ENCODE assay signal across 10 mouse cellular contexts in the genomic region with DNA sequence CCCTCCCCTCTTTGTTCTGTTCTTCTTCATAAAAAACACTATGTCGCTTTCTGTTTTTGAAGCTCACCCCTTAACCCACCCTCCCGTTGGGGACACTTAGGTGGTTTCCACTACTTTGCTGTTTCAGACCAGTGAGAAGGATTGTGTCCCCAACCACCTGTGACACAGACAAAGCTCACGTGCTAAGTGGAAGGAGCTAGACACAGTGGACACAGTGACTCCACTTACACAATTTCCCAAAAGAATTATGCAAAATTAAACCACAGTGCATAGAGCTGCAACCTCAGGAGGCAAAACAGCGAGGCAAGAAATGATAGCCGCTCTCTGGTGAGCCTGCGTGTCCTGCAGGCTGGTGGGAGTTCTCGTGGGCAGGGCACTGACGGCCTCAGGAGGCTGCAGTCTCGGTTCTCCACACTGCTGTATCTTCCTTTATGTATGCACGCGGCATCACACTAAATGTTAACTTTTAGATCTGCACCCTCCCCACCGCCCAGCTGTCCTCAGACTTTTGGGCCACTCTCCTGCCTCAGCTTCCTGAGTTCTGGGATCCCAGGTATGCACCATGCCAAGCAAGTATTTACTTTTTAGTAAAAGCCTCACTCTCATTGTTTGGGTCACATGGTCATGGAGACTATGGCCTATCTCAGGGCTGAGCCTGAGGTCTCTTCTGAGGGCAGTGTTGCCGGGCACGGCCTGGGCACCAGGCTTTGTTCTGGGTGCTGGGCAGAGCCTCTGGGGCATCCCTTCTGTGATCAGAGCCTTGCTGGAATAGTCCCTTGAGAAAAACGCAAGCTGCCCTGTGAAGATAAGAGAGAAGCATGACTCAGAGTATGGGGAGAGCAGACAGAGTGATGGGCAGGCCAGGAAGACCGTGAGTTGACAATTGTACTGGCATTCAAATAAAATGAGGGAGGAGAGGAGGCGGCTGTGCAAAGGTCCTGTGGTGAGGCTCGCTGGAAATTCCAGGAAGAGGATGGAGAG. TPM values are rescaled to one million over a fixed set of nuclear protein-coding genes. Genes with fewer than 3 reads are reported as not detected.
DNase-seq lines count a peak whose midpoint lies in the region; ATAC-seq and TF ChIP-seq lines count a peak whose summit lies in the region.
"Had no signal": no experiment of that assay in that cellular context is flagged by ENCODE, and none has a peak within 500 bp of the region (broad histone marks: within the 10 kb centered on the region; RNA-seq: fewer than 3 reads in every experiment).

No protein-coding gene starts in this region.

- DNase-seq in G1E (ENCODE audit: low spot score): peak; percentile 64
- no peak for DNase-seq in gastrocnemius, postnatal 14 days
- no peak for DNase-seq in frontal cortex, postnatal 14 days (ENCODE audit: low spot score in 2 of 2)
- DNase-seq in midbrain, embryonic 14.5 days: no peak
- DNase-seq: kidney, adult 11 months had no signal

- no peak overlapping the region for H3K4me3 ChIP-seq in intestine, embryonic 15.5 days (replicated peaks)
- H3K4me3 ChIP-seq in intestine, postnatal 0 days (ENCODE audit: low read depth, low read length): no peak overlapping the region
- no peak overlapping the region; the same call in 1 of the 2 replicates for H3K4me3 ChIP-seq in G1E (ENCODE audit: low read depth, low read length)
- no peak overlapping the region for H3K4me3 ChIP-seq in midbrain, embryonic 14.5 days (replicated peaks; ENCODE audit: low read depth, low read length)
- H3K4me3 ChIP-seq: embryonic facial prominence, embryonic 15.5 days had no signal

- WGBS in intestine, embryonic 15.5 days: 79% methylated on average over 18 of the region's 18 CpGs
- WGBS in intestine, postnatal 0 days: 75% methylated on average over 18 of the region's 18 CpGs
- WGBS in midbrain, embryonic 14.5 days: 84% methylated on average over 18 of the region's 18 CpGs

- intact Hi-C loops in gastrocnemius, postnatal 14 days (cut with DNase I; ENCODE audit: low total_unique reads): no loop called here

- ATAC-seq in intestine, embryonic 15.5 days: peak; percentile 62; the same call in 1 of the 2 replicates
- no peak for ATAC-seq in intestine, postnatal 0 days
- peak; percentile 79 for ATAC-seq in G1E (ENCODE audit: extremely low read depth, insufficient number of reproducible peaks, low FRiP score, poor library complexity, severe bottlenecking)
- peak; percentile 91 for ATAC-seq in granulocyte monocyte progenitor cell, adult 5-6 weeks (replicated peaks; ENCODE audit: poor library complexity, severe bottlenecking)
- ATAC-seq in megakaryocyte-erythroid progenitor cell, adult 5-6 weeks (replicated peaks; ENCODE audit: low FRiP score, low TSS enrichment, poor library complexity, severe bottlenecking): peak; percentile 84
- ATAC-seq in midbrain, embryonic 14.5 days (ENCODE audit: low FRiP score, low TSS enrichment): no peak

- no peak for TF ChIP-seq CTCF in intestine, postnatal 0 days (IDR thresholded peaks at IDR 0.05; ENCODE audit: low read depth)
- TF ChIP-seq CTCF in G1E (IDR thresholded peaks at IDR 0.05; ENCODE audit: low read depth, low read length): no peak

- H3K4me1 ChIP-seq in intestine, embryonic 15.5 days (replicated peaks): 0 out of 2 replicates have a peak, but pooled peaks cover 9% of the 10 kb centered on the region
- 0 out of 2 replicates have a peak, but pooled peaks cover 4% of the 10 kb centered on the region for H3K4me1 ChIP-seq in intestine, postnatal 0 days (replicated peaks; ENCODE audit: control insufficient read depth, insufficient read depth, low read length)
- peaks cover 69% of the 10 kb centered on the region for H3K4me1 ChIP-seq in G1E (ENCODE audit: insufficient read depth, low read depth, low read length)
- no peaks in the 10 kb centered on the region for H3K4me1 ChIP-seq in midbrain, embryonic 14.5 days (ENCODE audit: control insufficient read depth, insufficient read depth, low read length)

- H3K27me3 ChIP-seq in intestine, embryonic 15.5 days (replicated peaks): no peaks in the 10 kb centered on the region
- H3K27me3 ChIP-seq in intestine, postnatal 0 days (replicated peaks; ENCODE audit: control insufficient read depth, insufficient read depth, low read length): no peaks in the 10 kb centered on the region
- H3K27me3 ChIP-seq in G1E (ENCODE audit: insufficient read depth, low read length): no peaks in the 10 kb centered on the region
- no peaks in the 10 kb centered on the region for H3K27me3 ChIP-seq in midbrain, embryonic 14.5 days (ENCODE audit: control insufficient read depth, insufficient read depth, low read length)
- H3K27me3 ChIP-seq: embryonic facial prominence, embryonic 15.5 days had no signal

- no peak overlapping the region for H3K27ac ChIP-seq in intestine, embryonic 15.5 days
- H3K27ac ChIP-seq in intestine, postnatal 0 days (ENCODE audit: low read depth, low read length): no peak overlapping the region
- H3K27ac ChIP-seq in midbrain, embryonic 14.5 days (replicated peaks; ENCODE audit: low read depth, low read length): no peak overlapping the region

- no peak overlapping the region for H3K4me2 ChIP-seq in intestine, embryonic 15.5 days (replicated peaks)
- no peak overlapping the region for H3K4me2 ChIP-seq in intestine, postnatal 0 days (replicated peaks; ENCODE audit: low read depth)
- no peak overlapping the region for H3K4me2 ChIP-seq in midbrain, embryonic 14.5 days (ENCODE audit: low read length)
- H3K4me2 ChIP-seq: embryonic facial prominence, embryonic 15.5 days had no signal

- no peaks in the 10 kb centered on the region for H3K9me3 ChIP-seq in intestine, embryonic 15.5 days
- H3K9me3 ChIP-seq in intestine, postnatal 0 days (ENCODE audit: control insufficient read depth): no peaks in the 10 kb centered on the region
- no peaks in the 10 kb centered on the region for H3K9me3 ChIP-seq in G1E (replicated peaks)
- H3K9me3 ChIP-seq in midbrain, embryonic 14.5 days (ENCODE audit: control insufficient read depth, low read length): no peaks in the 10 kb centered on the region
- H3K9me3 ChIP-seq: embryonic facial prominence, embryonic 15.5 days had no signal

- H3K9ac ChIP-seq in intestine, embryonic 15.5 days: no peak overlapping the region
- no peak overlapping the region for H3K9ac ChIP-seq in intestine, postnatal 0 days (ENCODE audit: low read depth, low read length)
- no peak overlapping the region for H3K9ac ChIP-seq in midbrain, embryonic 14.5 days (replicated peaks; ENCODE audit: low read length)
- H3K9ac ChIP-seq: embryonic facial prominence, embryonic 15.5 days had no signal

- H3K36me3 ChIP-seq in intestine, embryonic 15.5 days: no peaks in the 10 kb centered on the region
- H3K36me3 ChIP-seq in intestine, postnatal 0 days (ENCODE audit: control insufficient read depth, insufficient read depth): no peaks in the 10 kb centered on the region
- H3K36me3 ChIP-seq in G1E (replicated peaks): no peaks in the 10 kb centered on the region
- H3K36me3 ChIP-seq in midbrain, embryonic 14.5 days (ENCODE audit: control insufficient read depth, insufficient read depth, low read length): no peaks in the 10 kb centered on the region
- H3K36me3 ChIP-seq: embryonic facial prominence, embryonic 15.5 days had no signal

RNA-seq across cellular contexts. Expression of a gene that starts 11.5 kb away (rescaled TPM):
- 0.66 and 1.2 TPM in 2 replicates for polyA plus RNA-seq in intestine, embryonic 15.5 days (2015; fragmentation: Nextera tagmentation; extraction: Ambion mirVana)
- 1.3 and 1.6 TPM in 2 replicates for polyA plus RNA-seq in intestine, postnatal 0 days (2015; fragmentation: Nextera tagmentation; extraction: Ambion mirVana)
- not detected in 2 replicates for total RNA-seq in G1E (2014; fragmentation: Nextera tagmentation)
- 0.23 and 0.33 TPM in 2 replicates for total RNA-seq in G1E (2017)
- polyA plus RNA-seq in G1E (2012): not detected in 2 replicates
- not detected in 2 replicates for total RNA-seq in granulocyte monocyte progenitor cell, adult 5-6 weeks (2014; fragmentation: Nextera tagmentation)
- 0.98 TPM in 1 of 2 replicates, not detected in the other for total RNA-seq in granulocyte monocyte progenitor cell, adult 5-6 weeks (2017)
- total RNA-seq in megakaryocyte-erythroid progenitor cell, adult 5-6 weeks (2014; fragmentation: Nextera tagmentation): not detected in 2 replicates
- total RNA-seq in megakaryocyte-erythroid progenitor cell, adult 5-6 weeks (2017): not detected in 2 replicates
- under 1 TPM in 1 of 2 experiments, not detected in 1; 0.13 TPM for total RNA-seq in gastrocnemius, postnatal 14 days (2021)
- 0.76 and 0.92 TPM in 2 replicates for polyA plus RNA-seq in midbrain, embryonic 14.5 days (2014; fragmentation: Nextera tagmentation; extraction: Ambion mirVana)

RNA-seq across cellular contexts. Expression of a gene that starts 29.5 kb away (rescaled TPM):
- polyA plus RNA-seq in intestine, embryonic 15.5 days (2015; fragmentation: Nextera tagmentation; extraction: Ambion mirVana): 13.8 and 14.7 TPM in 2 replicates
- polyA plus RNA-seq in intestine, postnatal 0 days (2015; fragmentation: Nextera tagmentation; extraction: Ambion mirVana): 23.1 and 23.9 TPM in 2 replicates
- total RNA-seq in G1E (2014; fragmentation: Nextera tagmentation) (47.4 and 72.4 TPM in 2 replicates), G1E (2017) (104 and 116 TPM in 2 replicates)
- polyA plus RNA-seq in G1E (2012): 4.8 and 6.6 TPM in 2 replicates
- total RNA-seq in granulocyte monocyte progenitor cell, adult 5-6 weeks (2014; fragmentation: Nextera tagmentation): 5.3 and 7.3 TPM in 2 replicates
- total RNA-seq in granulocyte monocyte progenitor cell, adult 5-6 weeks (2017): 16.3 and 20.0 TPM in 2 replicates
- 7.6 and 19.5 TPM in 2 replicates for total RNA-seq in megakaryocyte-erythroid progenitor cell, adult 5-6 weeks (2014; fragmentation: Nextera tagmentation)
- total RNA-seq in megakaryocyte-erythroid progenitor cell, adult 5-6 weeks (2017): 14.9 and 16.2 TPM in 2 replicates
- total RNA-seq in gastrocnemius, postnatal 14 days (2021): 1 to 10 TPM; 3.9 to 4.0 TPM
- polyA plus RNA-seq in midbrain, embryonic 14.5 days (2014; fragmentation: Nextera tagmentation; extraction: Ambion mirVana): 16.2 and 24.2 TPM in 2 replicates

RNA-seq across cellular contexts. Expression of a gene that starts 44.9 kb away (rescaled TPM):
- polyA plus RNA-seq in intestine, embryonic 15.5 days (2015; fragmentation: Nextera tagmentation; extraction: Ambion mirVana): 96.0 and 105 TPM in 2 replicates
- 86.4 and 97.1 TPM in 2 replicates for polyA plus RNA-seq in intestine, postnatal 0 days (2015; fragmentation: Nextera tagmentation; extraction: Ambion mirVana)
- 87.0 and 90.8 TPM in 2 replicates for total RNA-seq in G1E (2014; fragmentation: Nextera tagmentation)
- total RNA-seq in G1E (2017): 84.4 and 85.9 TPM in 2 replicates
- 167 and 193 TPM in 2 replicates for polyA plus RNA-seq in G1E (2012)
- 58.6 and 108 TPM in 2 replicates for total RNA-seq in granulocyte monocyte progenitor cell, adult 5-6 weeks (2014; fragmentation: Nextera tagmentation)
- 112 and 131 TPM in 2 replicates for total RNA-seq in granulocyte monocyte progenitor cell, adult 5-6 weeks (2017)
- 75.7 and 89.2 TPM in 2 replicates for total RNA-seq in megakaryocyte-erythroid progenitor cell, adult 5-6 weeks (2014; fragmentation: Nextera tagmentation)
- total RNA-seq in megakaryocyte-erythroid progenitor cell, adult 5-6 weeks (2017): 127 and 139 TPM in 2 replicates
- 10 to 100 TPM; 67.5 to 78.2 TPM for total RNA-seq in gastrocnemius, postnatal 14 days (2021)
- polyA plus RNA-seq in midbrain, embryonic 14.5 days (2014; fragmentation: Nextera tagmentation; extraction: Ambion mirVana): 101 and 105 TPM in 2 replicates

Comparison
In these comparisons a context has a peak if more than half of its experiments do, and no peak if none do; other contexts are left out.
1. ATAC-seq: peak in intestine, embryonic 15.5 days (single experiment), G1E (single experiment), granulocyte monocyte progenitor cell, adult 5-6 weeks (single experiment) and megakaryocyte-erythroid progenitor cell, adult 5-6 weeks (single experiment); none in intestine, postnatal 0 days (single experiment) and midbrain, embryonic 14.5 days (single experiment).